Mouse (Mus musculus): ENCODE results near the gene Mpp3. TPM values are rescaled to one million over a fixed set of nuclear protein-coding genes. Genes with fewer than 3 reads are reported as not detected.

Gene Mpp3
- polyA plus RNA-seq, 1 experiment from 2014 or later = 62.9 TPM

- no peaks in the 10 kb centered on the region for H3K36me3 ChIP-seq (replicated peaks)
- H3K9me3 ChIP-seq = no peaks in the 10 kb centered on the region
- H3K9ac ChIP-seq = peak within 1 kb of the TSS; percentile 66
- peak; percentile 88 for ATAC-seq (replicated peaks)
- H3K27ac ChIP-seq = peak within 1 kb of the TSS; percentile 70
- peak within 1 kb of the TSS; percentile 96 for H3K4me2 ChIP-seq
- peaks cover 20% of the 10 kb centered on the region; the same call in 1 of the 2 replicates for H3K4me1 ChIP-seq
- 0 out of 2 replicates have a peak, but pooled peaks cover 4% of the 10 kb centered on the region for H3K27me3 ChIP-seq (replicated peaks)
- peak within 1 kb of the TSS; percentile 61 for H3K4me3 ChIP-seq
- under 1% methylated on average over 70 of the region's 71 CpGs for WGBS
Observed at GRCm38 (mm10) chr11:101984054-101985025, 43.9 kb downstream of the Mpp3 start, which contains the start of gene Cfap97d1. TSS of gene Cfap97d1 (plus strand) at chr11:101984279.

DNA sequence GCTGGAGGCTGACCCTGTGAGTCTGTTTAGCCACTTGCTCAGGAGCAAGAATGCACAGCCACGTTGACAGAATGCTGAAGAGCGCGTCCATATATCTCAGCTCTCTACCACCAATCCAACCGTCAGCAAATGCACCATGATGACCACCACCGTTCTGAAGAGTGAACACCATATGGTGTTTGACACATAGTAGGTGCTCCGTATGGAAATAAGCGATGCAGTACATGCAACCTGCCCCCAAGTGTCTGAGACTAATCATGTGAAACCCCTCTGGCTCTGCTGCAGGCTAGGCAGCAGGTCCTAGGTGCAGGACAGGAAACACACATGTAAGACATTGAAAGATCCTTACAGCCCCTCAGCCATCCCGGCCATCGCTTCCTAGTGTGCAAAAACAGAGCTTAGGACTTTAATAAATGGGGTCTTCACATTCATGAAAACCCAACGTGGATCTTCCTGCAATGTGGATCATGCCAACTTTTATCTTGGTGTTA is 44.8 kb downstream of the Mpp3 start:
- Histone ChIP-seq H3K9me3 (no peaks in the 10 kb centered on the region), H3K27ac (peak overlapping the region; percentile 70; the same call in 1 of the 2 replicates), H3K4me3 (peak overlapping the region; percentile 61; the same call in 1 of the 2 replicates), H3K4me1 (peaks cover 20% of the 10 kb centered on the region; the same call in 1 of the 2 replicates), H3K36me3 (replicated peaks) (no peaks in the 10 kb centered on the region), H3K4me2 (peak overlapping the region; percentile 96), H3K27me3 (replicated peaks) (0 out of 2 replicates have a peak, but pooled peaks cover 4% of the 10 kb centered on the region), H3K9ac (no peak overlapping the region)
- WGBS = 75% methylated on average over 10 of the region's 10 CpGs
- no peak for ATAC-seq (replicated peaks)

DNA sequence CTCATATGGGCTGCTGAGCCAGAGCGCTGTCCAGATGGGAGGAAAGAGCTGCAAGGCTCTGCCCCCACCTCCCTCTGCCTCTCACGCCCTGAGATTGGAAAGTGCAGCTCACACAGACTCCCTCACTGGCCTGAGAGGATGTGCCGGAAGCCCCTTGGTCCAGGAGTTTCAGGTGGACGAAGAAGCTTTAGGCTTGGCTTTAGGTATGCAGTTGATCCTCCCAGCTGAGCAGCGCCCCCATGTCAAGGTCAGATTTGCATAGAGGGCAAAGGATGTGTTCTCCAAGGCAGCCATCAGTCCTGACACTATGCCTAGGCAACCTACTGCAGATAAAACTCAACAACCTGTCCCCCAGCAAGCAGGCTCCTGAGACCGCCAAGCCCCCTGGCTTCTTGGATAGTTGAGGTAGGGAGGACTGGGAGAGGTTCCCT is 45.3 kb downstream of the Mpp3 start:
- H3K4me3 ChIP-seq = no peak overlapping the region
- 62% methylated on average over 6 of the region's 6 CpGs for WGBS
- H3K27ac ChIP-seq = no peak overlapping the region
- no peak overlapping the region for H3K9ac ChIP-seq
- H3K4me2 ChIP-seq = no peak overlapping the region; the same call in 1 of the 2 replicates
- peaks cover 20% of the 10 kb centered on the region; the same call in 1 of the 2 replicates for H3K4me1 ChIP-seq
- H3K27me3 ChIP-seq (replicated peaks) = 0 out of 2 replicates have a peak, but pooled peaks cover 4% of the 10 kb centered on the region
- ATAC-seq (replicated peaks) = no peak
- no peaks in the 10 kb centered on the region for H3K9me3 ChIP-seq
- H3K36me3 ChIP-seq (replicated peaks) = no peaks in the 10 kb centered on the region

DNA sequence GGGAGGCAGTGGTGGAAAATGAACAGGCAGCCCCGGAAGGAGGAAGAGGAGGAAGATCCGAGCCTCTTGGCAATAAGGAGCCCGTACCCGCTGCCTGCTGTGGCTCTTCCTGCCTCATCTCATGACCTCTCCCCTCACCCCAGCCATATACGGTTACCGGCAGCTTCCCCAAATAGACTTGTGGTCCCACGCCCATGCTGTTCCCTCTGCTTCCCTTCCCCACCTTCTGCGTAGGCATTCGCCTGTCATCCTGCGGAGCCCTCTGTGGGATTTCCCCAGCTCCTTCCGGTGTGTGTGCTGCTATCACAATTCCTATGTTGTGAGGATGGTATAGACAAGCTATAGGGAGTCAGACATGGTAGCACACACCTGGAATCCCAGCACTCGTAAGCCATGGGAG is 46.4 kb downstream of the Mpp3 start:
- WGBS = 87% methylated on average over 12 of the region's 12 CpGs
- Histone ChIP-seq H3K9ac (no peak overlapping the region), H3K27ac (no peak overlapping the region), H3K4me1 (peaks cover 20% of the 10 kb centered on the region; the same call in 1 of the 2 replicates), H3K4me3 (no peak overlapping the region), H3K36me3 (replicated peaks) (no peaks in the 10 kb centered on the region), H3K4me2 (no peak overlapping the region), H3K27me3 (replicated peaks) (0 out of 2 replicates have a peak, but pooled peaks cover 4% of the 10 kb centered on the region), H3K9me3 (no peaks in the 10 kb centered on the region)
- ATAC-seq (replicated peaks) = no peak

GRCm38 (mm10) chr11:101980603-101981157 is 47.6 kb downstream of the Mpp3 start:
- H3K9me3 ChIP-seq = no peaks in the 10 kb centered on the region
- no peak overlapping the region for H3K4me2 ChIP-seq
- no peak overlapping the region for H3K27ac ChIP-seq
- H3K36me3 ChIP-seq (replicated peaks) = no peaks in the 10 kb centered on the region
- WGBS = 79% methylated on average over 9 of the region's 9 CpGs
- no peak for ATAC-seq (replicated peaks)
- H3K4me1 ChIP-seq = peaks cover 20% of the 10 kb centered on the region; the same call in 1 of the 2 replicates
- H3K4me3 ChIP-seq = no peak overlapping the region
- no peak overlapping the region for H3K9ac ChIP-seq
- 0 out of 2 replicates have a peak, but pooled peaks cover 4% of the 10 kb centered on the region for H3K27me3 ChIP-seq (replicated peaks)

GRCm38 (mm10) chr11:101979140-101979539 is 49.1 kb downstream of the Mpp3 start:
- Histone ChIP-seq H3K9ac (no peak overlapping the region), H3K27me3 (replicated peaks) (no peaks in the 10 kb centered on the region), H3K4me3 (no peak overlapping the region), H3K36me3 (replicated peaks) (no peaks in the 10 kb centered on the region), H3K4me2 (no peak overlapping the region), H3K4me1 (peaks cover 12% of the 10 kb centered on the region; the same call in 1 of the 2 replicates), H3K9me3 (no peaks in the 10 kb centered on the region), H3K27ac (no peak overlapping the region)
- 73% methylated on average over 5 of the region's 5 CpGs for WGBS
- no peak for ATAC-seq (replicated peaks)

GRCm38 (mm10) chr11:101976949-101977348 is 51.3 kb downstream of the Mpp3 start:
- no peak overlapping the region for H3K9ac ChIP-seq
- no peak for ATAC-seq (replicated peaks)
- H3K4me2 ChIP-seq = no peak overlapping the region
- H3K4me3 ChIP-seq = no peak overlapping the region
- H3K9me3 ChIP-seq = no peaks in the 10 kb centered on the region
- no peaks in the 10 kb centered on the region for H3K4me1 ChIP-seq
- no peak overlapping the region for H3K27ac ChIP-seq
- no peaks in the 10 kb centered on the region for H3K27me3 ChIP-seq (replicated peaks)
- no peaks in the 10 kb centered on the region for H3K36me3 ChIP-seq (replicated peaks)
- WGBS = 98% methylated on average over 7 of the region's 7 CpGs

DNA sequence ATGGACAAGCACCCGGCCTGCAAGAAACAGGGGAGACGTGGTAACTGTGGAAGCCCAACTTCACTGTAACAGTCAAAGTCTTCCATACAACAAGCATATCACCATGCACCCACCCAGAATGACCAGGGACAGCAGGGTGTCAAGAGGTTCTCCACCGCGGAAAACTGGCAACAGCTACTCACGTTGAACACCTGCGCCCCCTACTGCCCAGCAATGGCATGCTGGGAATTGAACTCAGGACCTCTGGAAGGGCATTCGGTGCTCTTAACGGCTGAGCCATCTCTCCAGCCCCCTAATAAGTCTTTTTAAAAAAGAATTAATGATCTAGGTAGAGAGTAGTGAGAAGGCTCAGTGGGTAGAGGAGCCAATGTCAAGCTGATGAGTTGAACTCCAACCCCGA is 53.3 kb downstream of the Mpp3 start:
- Histone ChIP-seq H3K36me3 (replicated peaks) (no peaks in the 10 kb centered on the region), H3K4me1 (no peaks in the 10 kb centered on the region), H3K9me3 (no peaks in the 10 kb centered on the region), H3K9ac (no peak overlapping the region), H3K27ac (no peak overlapping the region), H3K4me3 (no peak overlapping the region), H3K4me2 (no peak overlapping the region), H3K27me3 (replicated peaks) (no peaks in the 10 kb centered on the region)
- no peak for ATAC-seq (replicated peaks)
- WGBS = 54% methylated on average over 9 of the region's 9 CpGs

GRCm38 (mm10) chr11:101974181-101974580 is 54.1 kb downstream of the Mpp3 start:
- Histone ChIP-seq H3K4me1 (no peaks in the 10 kb centered on the region), H3K9me3 (no peaks in the 10 kb centered on the region), H3K4me2 (no peak overlapping the region), H3K27me3 (replicated peaks) (no peaks in the 10 kb centered on the region), H3K27ac (no peak overlapping the region), H3K9ac (no peak overlapping the region), H3K4me3 (no peak overlapping the region), H3K36me3 (replicated peaks) (no peaks in the 10 kb centered on the region)
- ATAC-seq (replicated peaks) = no peak
- WGBS = 67% methylated on average over 6 of the region's 6 CpGs

- Histone ChIP-seq H3K9me3 (no peaks in the 10 kb centered on the region), H3K27ac (no peak overlapping the region), H3K9ac (no peak overlapping the region), H3K36me3 (replicated peaks) (no peaks in the 10 kb centered on the region), H3K4me1 (no peaks in the 10 kb centered on the region; the same call in 1 of the 2 replicates), H3K4me3 (no peak overlapping the region), H3K4me2 (no peak overlapping the region), H3K27me3 (replicated peaks) (no peaks in the 10 kb centered on the region)
- 77% methylated on average over 9 of the region's 9 CpGs for WGBS
- ATAC-seq (replicated peaks) = no peak
Observed at GRCm38 (mm10) chr11:101973496-101973895, 54.8 kb downstream of the Mpp3 start.

DNA sequence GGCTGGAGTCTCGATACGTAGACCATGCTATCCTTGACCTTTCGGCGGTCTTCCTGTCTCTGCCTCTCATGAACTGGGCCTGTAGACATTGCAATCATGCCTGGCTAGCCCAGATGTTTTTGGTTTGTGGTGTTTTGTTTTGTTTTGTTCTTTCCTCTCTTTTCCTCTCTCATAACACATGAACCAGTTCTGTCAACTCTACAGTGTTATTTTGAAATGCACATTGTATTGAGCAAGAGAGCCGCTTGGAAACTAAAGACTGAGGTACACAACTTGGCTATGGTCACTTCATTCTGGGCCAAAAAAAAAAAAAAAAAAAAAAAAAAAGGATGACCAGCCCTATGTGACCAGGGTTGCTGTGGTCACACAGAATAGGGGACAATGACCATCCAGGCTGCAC is 55.6 kb downstream of the Mpp3 start:
- H3K9me3 ChIP-seq = no peaks in the 10 kb centered on the region
- no peak for ATAC-seq (replicated peaks)
- H3K4me3 ChIP-seq = no peak overlapping the region
- no peak overlapping the region for H3K27ac ChIP-seq
- H3K4me1 ChIP-seq = no peaks in the 10 kb centered on the region; the same call in 1 of the 2 replicates
- H3K36me3 ChIP-seq (replicated peaks) = no peaks in the 10 kb centered on the region
- WGBS = 94% methylated on average over 5 of the region's 5 CpGs
- H3K27me3 ChIP-seq (replicated peaks) = no peaks in the 10 kb centered on the region
- H3K4me2 ChIP-seq = no peak overlapping the region
- no peak overlapping the region for H3K9ac ChIP-seq

GRCm38 (mm10) chr11:101972097-101972496 is 56.2 kb downstream of the Mpp3 start:
- Histone ChIP-seq H3K4me3 (no peak overlapping the region), H3K4me1 (no peaks in the 10 kb centered on the region; the same call in 1 of the 2 replicates), H3K9me3 (no peaks in the 10 kb centered on the region), H3K27me3 (replicated peaks) (no peaks in the 10 kb centered on the region), H3K9ac (no peak overlapping the region), H3K27ac (no peak overlapping the region), H3K36me3 (replicated peaks) (no peaks in the 10 kb centered on the region), H3K4me2 (no peak overlapping the region)
- no peak for ATAC-seq (replicated peaks)
- 74% methylated on average over 3 of the region's 3 CpGs for WGBS

Data from midbrain, embryonic 15.5 days (tissue).